Mouse (Mus musculus): ENCODE data around the gene D330020A13Rik. TPM values are rescaled to one million over a fixed set of nuclear protein-coding genes. Genes with fewer than 3 reads are reported as not detected.

The D330020A13Rik gene
- total and polyA plus RNA-seq, 2 experiments from 2014 or later: 0.52 TPM; not detected in 1

DNA sequence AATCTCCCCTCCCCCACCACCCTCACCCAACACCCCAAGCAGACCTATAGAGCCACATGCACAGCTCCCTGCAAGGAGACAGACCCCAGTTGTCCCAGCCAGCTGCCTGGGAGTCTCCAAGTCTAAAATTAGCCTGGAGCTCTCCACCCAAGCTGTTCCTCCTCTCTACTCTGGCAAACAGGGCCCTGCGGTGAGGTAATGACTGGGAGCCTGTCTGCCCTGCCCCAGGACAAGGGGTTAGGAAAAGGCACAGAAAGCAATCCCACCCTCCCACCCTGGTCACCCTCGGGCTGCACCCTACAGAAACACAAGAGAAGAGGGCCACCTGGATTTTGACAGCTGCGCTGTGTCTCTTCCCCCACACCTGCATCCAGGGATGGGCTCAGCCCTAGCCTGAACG, 19.3 kb upstream of the D330020A13Rik start:
- H3K36me3 ChIP-seq (ENCODE audit: insufficient read depth, low read length): no peaks in the 10 kb centered on the region
- TF ChIP-seq CTCF (IDR thresholded peaks at IDR 0.05; ENCODE audit: low read depth): no peak
- 84% methylated on average over 4 of the region's 4 CpGs for whole genome bisulfite sequencing
- no peak for ATAC-seq
- H3K4me3 ChIP-seq (ENCODE audit: low read length): no peak overlapping the region
- H3K4me1 ChIP-seq (ENCODE audit: insufficient read depth, low read length): no peaks in the 10 kb centered on the region
- H3K27ac ChIP-seq: no peak overlapping the region
- H3K9me3 ChIP-seq (ENCODE audit: low read length): no peaks in the 10 kb centered on the region
- no peak overlapping the region for H3K9ac ChIP-seq (replicated peaks; ENCODE audit: low read length)
- no peak overlapping the region for H3K4me2 ChIP-seq (ENCODE audit: low read depth, low read length)
- DNase-seq (ENCODE audit: low spot score): no peak
- no peaks in the 10 kb centered on the region for H3K27me3 ChIP-seq (ENCODE audit: insufficient read depth, low read length)

DNA sequence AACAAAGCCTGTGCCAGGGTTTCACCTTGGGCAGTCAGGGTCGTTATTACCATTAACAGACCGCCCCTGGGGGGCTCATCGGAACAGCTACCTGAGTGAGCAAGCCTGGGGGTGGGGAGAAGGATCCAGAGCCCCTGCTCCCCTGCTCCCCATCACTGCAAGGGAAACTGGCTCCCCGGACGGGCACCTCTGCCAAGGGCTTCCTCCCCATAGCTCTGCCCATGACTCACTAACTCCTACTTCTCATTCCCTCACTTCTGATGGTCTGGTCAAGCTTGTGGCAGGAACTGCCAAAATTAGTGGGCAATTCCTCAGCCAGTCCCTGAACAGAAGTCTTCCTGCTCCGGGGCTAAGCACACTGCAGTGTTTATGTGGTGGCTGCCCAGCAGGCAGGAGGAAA, 18.9 kb upstream of the D330020A13Rik start:
- Histone ChIP-seq H3K27ac (no peak overlapping the region), H3K4me3 (ENCODE audit: low read length) (no peak overlapping the region), H3K27me3 (ENCODE audit: insufficient read depth, low read length) (no peaks in the 10 kb centered on the region), H3K36me3 (ENCODE audit: insufficient read depth, low read length) (no peaks in the 10 kb centered on the region), H3K9me3 (ENCODE audit: low read length) (no peaks in the 10 kb centered on the region), H3K4me2 (ENCODE audit: low read depth, low read length) (no peak overlapping the region), H3K9ac (replicated peaks; ENCODE audit: low read length) (no peak overlapping the region), H3K4me1 (ENCODE audit: insufficient read depth, low read length) (no peaks in the 10 kb centered on the region)
- no peak for TF ChIP-seq CTCF (IDR thresholded peaks at IDR 0.05; ENCODE audit: low read depth)
- 56% methylated on average over 6 of the region's 6 CpGs for WGBS
- ATAC-seq (no peak), DNase-seq (ENCODE audit: low spot score) (no peak)

DNA sequence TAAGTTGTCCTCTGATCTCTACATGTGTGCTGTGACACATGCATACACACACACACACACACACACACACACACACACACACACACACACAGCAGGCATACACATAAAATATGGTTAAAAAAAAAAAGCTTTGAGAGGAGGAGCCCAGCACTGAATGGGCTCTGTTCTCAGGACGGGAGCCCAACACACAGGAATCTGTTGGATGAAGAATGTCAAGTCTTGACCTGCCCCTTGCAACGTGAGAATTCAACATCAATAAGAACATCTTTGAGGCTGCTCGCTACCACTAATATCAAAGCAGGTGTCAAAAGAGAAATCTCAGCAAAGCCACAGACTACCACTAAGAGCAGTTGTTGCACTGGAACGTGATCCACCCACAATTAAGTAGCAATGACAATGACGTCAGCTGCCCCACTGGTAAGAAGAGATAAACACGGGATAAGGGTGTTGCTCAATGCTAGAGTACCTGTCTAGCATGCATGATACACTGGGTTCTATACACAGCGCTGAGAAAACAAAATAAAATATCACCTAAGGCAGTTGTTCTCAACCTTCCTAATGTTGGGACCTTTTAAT, 17.2 kb upstream of the D330020A13Rik start:
- Histone ChIP-seq H3K9me3 (ENCODE audit: low read length) (no peaks in the 10 kb centered on the region), H3K27me3 (ENCODE audit: insufficient read depth, low read length) (no peaks in the 10 kb centered on the region), H3K4me2 (ENCODE audit: low read depth, low read length) (no peak overlapping the region), H3K9ac (replicated peaks; ENCODE audit: low read length) (no peak overlapping the region), H3K36me3 (ENCODE audit: insufficient read depth, low read length) (no peaks in the 10 kb centered on the region), H3K27ac (no peak overlapping the region), H3K4me1 (ENCODE audit: insufficient read depth, low read length) (no peaks in the 10 kb centered on the region), H3K4me3 (ENCODE audit: low read length) (no peak overlapping the region)
- no peak for ATAC-seq
- DNase-seq (ENCODE audit: low spot score): no peak
- 82% methylated on average over 7 of the region's 7 CpGs for WGBS
- no peak for TF ChIP-seq CTCF (IDR thresholded peaks at IDR 0.05; ENCODE audit: low read depth)

DNA sequence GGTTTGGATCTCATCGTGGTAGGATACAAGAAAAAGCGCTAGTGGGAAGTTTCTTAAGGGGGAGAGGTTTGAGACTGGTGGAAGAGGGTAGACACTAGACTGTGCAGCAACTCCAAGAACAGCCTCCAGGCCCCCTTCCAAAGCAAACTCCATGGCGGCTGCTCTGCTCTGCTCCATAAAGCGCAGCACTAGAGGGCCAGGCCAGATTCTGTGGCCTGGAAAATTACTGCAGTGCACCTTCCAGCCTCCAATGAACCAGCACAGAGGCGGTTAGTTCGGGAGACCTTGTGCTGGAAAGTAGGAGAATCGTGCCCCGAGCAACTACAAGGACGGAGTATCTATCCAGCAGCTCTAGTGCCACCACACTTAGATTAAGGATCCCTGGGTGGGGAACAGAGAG, 6.9 kb upstream of the D330020A13Rik start:
- WGBS: 81% methylated on average over 9 of the region's 9 CpGs
- DNase-seq (ENCODE audit: low spot score) (no peak), ATAC-seq (no peak)
- H3K27me3 ChIP-seq (ENCODE audit: insufficient read depth, low read length): no peaks in the 10 kb centered on the region
- TF ChIP-seq CTCF (IDR thresholded peaks at IDR 0.05; ENCODE audit: low read depth): no peak
- H3K4me1 ChIP-seq (ENCODE audit: insufficient read depth, low read length): no peaks in the 10 kb centered on the region
- no peaks in the 10 kb centered on the region for H3K36me3 ChIP-seq (ENCODE audit: insufficient read depth, low read length)
- H3K4me2 ChIP-seq (ENCODE audit: low read depth, low read length): no peak overlapping the region
- H3K27ac ChIP-seq: no peak overlapping the region
- H3K9ac ChIP-seq (replicated peaks; ENCODE audit: low read length): no peak overlapping the region
- H3K9me3 ChIP-seq (ENCODE audit: low read length): no peaks in the 10 kb centered on the region
- H3K4me3 ChIP-seq (ENCODE audit: low read length): no peak overlapping the region

DNA sequence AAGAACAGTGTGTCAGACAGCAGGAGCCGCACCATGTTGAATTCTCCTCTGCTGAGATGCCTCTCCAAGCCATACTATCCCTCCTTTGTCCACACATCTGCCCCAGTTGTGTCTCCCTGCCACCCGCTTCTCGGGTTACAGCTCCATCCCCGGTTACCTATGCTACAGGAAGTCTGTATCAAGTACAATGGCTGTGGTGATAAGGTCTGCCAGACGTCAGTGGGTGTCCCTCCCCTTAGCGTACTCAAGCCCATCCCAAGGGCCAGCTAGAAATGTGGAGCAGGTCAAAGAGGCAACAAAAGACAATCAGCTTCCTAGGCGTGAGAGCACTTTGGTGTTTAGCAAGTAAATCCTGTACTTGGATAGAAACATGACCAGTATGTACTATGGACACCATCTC, 5.6 kb upstream of the D330020A13Rik start:
- Histone ChIP-seq H3K4me2 (ENCODE audit: low read depth, low read length) (no peak overlapping the region), H3K9ac (replicated peaks; ENCODE audit: low read length) (no peak overlapping the region), H3K4me3 (ENCODE audit: low read length) (no peak overlapping the region), H3K9me3 (ENCODE audit: low read length) (no peaks in the 10 kb centered on the region), H3K27ac (no peak overlapping the region), H3K27me3 (ENCODE audit: insufficient read depth, low read length) (0 out of 2 replicates have a peak, but pooled peaks cover 4% of the 10 kb centered on the region), H3K4me1 (ENCODE audit: insufficient read depth, low read length) (no peaks in the 10 kb centered on the region), H3K36me3 (ENCODE audit: insufficient read depth, low read length) (no peaks in the 10 kb centered on the region)
- WGBS: 45% methylated on average over 7 of the region's 7 CpGs
- TF ChIP-seq CTCF (IDR thresholded peaks at IDR 0.05; ENCODE audit: low read depth): no peak
- ATAC-seq (no peak), DNase-seq (ENCODE audit: low spot score) (no peak)

DNA sequence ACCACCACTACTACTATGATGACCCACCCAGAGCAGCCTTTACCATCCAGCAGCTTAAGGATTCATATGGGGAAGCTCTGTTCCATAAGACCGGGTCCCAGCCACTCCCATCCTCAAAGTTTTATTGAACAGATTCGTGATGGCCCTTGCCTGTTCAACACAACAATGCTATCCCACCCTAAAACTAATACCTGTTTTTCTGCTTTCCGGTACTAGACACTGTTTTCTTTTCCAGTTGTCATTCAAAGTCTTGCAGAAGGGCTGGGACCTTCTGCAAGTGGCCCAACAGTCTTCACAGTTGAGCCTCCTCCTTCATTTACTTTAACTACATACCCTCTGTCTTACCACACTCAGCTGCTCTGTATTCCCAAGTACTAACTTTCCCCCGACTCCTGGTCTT, 4.7 kb upstream of the D330020A13Rik start:
- no peak overlapping the region for H3K27ac ChIP-seq
- H3K27me3 ChIP-seq (ENCODE audit: insufficient read depth, low read length): 0 out of 2 replicates have a peak, but pooled peaks cover 4% of the 10 kb centered on the region
- ATAC-seq (no peak), DNase-seq (ENCODE audit: low spot score) (no peak)
- no peaks in the 10 kb centered on the region for H3K36me3 ChIP-seq (ENCODE audit: insufficient read depth, low read length)
- 79% methylated on average over 4 of the region's 4 CpGs for WGBS
- H3K9ac ChIP-seq (replicated peaks; ENCODE audit: low read length): no peak overlapping the region
- H3K9me3 ChIP-seq (ENCODE audit: low read length): no peaks in the 10 kb centered on the region
- TF ChIP-seq CTCF (IDR thresholded peaks at IDR 0.05; ENCODE audit: low read depth): no peak
- H3K4me2 ChIP-seq (ENCODE audit: low read depth, low read length): no peak overlapping the region
- H3K4me3 ChIP-seq (ENCODE audit: low read length): no peak overlapping the region
- no peaks in the 10 kb centered on the region for H3K4me1 ChIP-seq (ENCODE audit: insufficient read depth, low read length)

DNA sequence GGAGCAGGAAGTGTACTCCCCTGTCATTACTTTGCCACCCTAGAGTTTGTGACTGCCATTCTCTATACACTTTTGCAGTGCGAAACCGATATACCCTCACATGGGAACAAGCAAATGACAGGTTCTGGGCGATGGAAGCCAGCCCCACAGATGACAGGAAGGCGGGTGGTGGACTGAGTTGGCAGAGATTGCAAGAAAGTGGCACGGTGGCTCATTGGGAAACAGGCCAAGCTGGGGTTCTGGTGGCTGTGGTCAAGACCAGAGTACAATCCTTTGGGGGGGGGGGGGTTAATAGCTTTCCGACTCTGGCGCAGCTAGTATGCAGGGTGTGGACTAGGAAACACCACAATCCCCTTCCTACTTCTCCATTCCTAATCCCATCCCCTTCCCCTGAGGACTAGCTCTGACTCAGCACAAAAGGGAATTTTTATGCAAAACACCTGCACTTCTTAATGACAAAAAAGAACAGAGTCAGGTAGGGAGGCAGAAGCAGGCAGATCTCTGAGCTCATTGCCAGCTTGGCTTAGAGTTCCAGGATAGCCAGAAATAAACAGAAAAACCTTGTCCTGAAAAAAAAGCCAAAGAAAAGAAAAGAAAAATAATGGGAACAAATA, 2.7 kb upstream of the D330020A13Rik start:
- Histone ChIP-seq H3K27ac (no peak overlapping the region), H3K36me3 (ENCODE audit: insufficient read depth, low read length) (no peaks in the 10 kb centered on the region), H3K9me3 (ENCODE audit: low read length) (no peaks in the 10 kb centered on the region), H3K27me3 (ENCODE audit: insufficient read depth, low read length) (0 out of 2 replicates have a peak, but pooled peaks cover 8% of the 10 kb centered on the region), H3K4me1 (ENCODE audit: insufficient read depth, low read length) (peaks cover 6% of the 10 kb centered on the region; the same call in 1 of the 2 replicates), H3K9ac (replicated peaks; ENCODE audit: low read length) (no peak overlapping the region), H3K4me2 (ENCODE audit: low read depth, low read length) (no peak overlapping the region), H3K4me3 (ENCODE audit: low read length) (no peak overlapping the region)
- DNase-seq (ENCODE audit: low spot score): no peak
- TF ChIP-seq CTCF (IDR thresholded peaks at IDR 0.05; ENCODE audit: low read depth): no peak
- WGBS: 67% methylated on average over 7 of the region's 7 CpGs
- ATAC-seq: no peak
